In genomic region chr11:34299550-34299949, GRCm38 (mm10) we compare ENCODE assay signal across 22 mouse cellular contexts. TPM values are rescaled to one million over a fixed set of nuclear protein-coding genes. Genes with fewer than 3 reads are reported as not detected.
DNase-seq lines count a peak whose midpoint lies in the region; ATAC-seq and TF ChIP-seq lines count a peak whose summit lies in the region.
"Had no signal": no experiment of that assay in that cellular context is flagged by ENCODE, and none has a peak within 500 bp of the region (broad histone marks: within the 10 kb centered on the region; RNA-seq: fewer than 3 reads in every experiment).

No protein-coding gene starts in this region.

- ATAC-seq in liver, postnatal 0 days: no peak; the same call in 1 of the 2 replicates
- peak; percentile 60 for ATAC-seq in common myeloid progenitor, adult 5-6 weeks (replicated peaks; ENCODE audit: low read depth, poor library complexity, severe bottlenecking)
- ATAC-seq in liver, embryonic 14.5 days (ENCODE audit: insufficient read depth): peak; percentile 69
- ATAC-seq: forebrain, embryonic 14.5 days; hindbrain, postnatal 0 days had no signal

- WGBS in liver, postnatal 0 days (ENCODE audit: insufficient replicate concordance): 62% methylated on average over 1 of the region's 1 CpGs
- 18% methylated on average over 1 of the region's 1 CpGs for WGBS in liver, embryonic 14.5 days (ENCODE audit: insufficient replicate concordance)

- no peak for TF ChIP-seq CTCF in liver, postnatal 0 days (IDR thresholded peaks at IDR 0.05; ENCODE audit: low read depth)
- no peak for TF ChIP-seq CTCF in liver, embryonic 14.5 days (IDR thresholded peaks at IDR 0.05; ENCODE audit: low read depth)

- DNase-seq in liver (peak; percentile 24), MEL-GATA-1-ER (ENCODE audit: extremely low read depth, low read depth) (peak; percentile 79)
- no peak for DNase-seq in liver, postnatal 0 days
- peak in 1 of 3 experiments; percentile 25 for DNase-seq in liver, embryonic 14.5 days (ENCODE audit: low read depth in 3 of 3, low spot score in 3 of 3)
- no peak for DNase-seq in gastrocnemius, postnatal 10 days
- DNase-seq in adrenal gland, adult 2 months: no peak
- DNase-seq in left cerebral cortex, postnatal 14 days (ENCODE audit: low spot score in 2 of 2): no peak
- DNase-seq: adrenal gland, adult 8-10 months; cerebellum, adult 8-10 months; cerebellum, postnatal 14 days; gastrocnemius, adult 2 months; gastrocnemius, postnatal 36 days; heart, adult 18-20 months; heart, postnatal 10 days had no signal

- no peaks in the 10 kb centered on the region for H3K4me1 ChIP-seq in liver, postnatal 0 days (ENCODE audit: insufficient read depth)
- peaks cover 0 to 7% of the 10 kb centered on the region in 2 experiments; a peak in 2 of 4 replicates for H3K4me1 ChIP-seq in liver, embryonic 14.5 days (replicated peaks; ENCODE audit: control insufficient read depth in 2 of 2, insufficient read depth in 2 of 2, low read length in 1 of 2)

- no peak overlapping the region for H3K4me2 ChIP-seq in liver, postnatal 0 days (ENCODE audit: low read depth, low read length)
- no peak overlapping the region for H3K4me2 ChIP-seq in liver, embryonic 14.5 days (ENCODE audit: low read depth)
- H3K4me2 ChIP-seq: embryonic facial prominence, embryonic 13.5 days; hindbrain, embryonic 13.5 days had no signal

- H3K9ac ChIP-seq in liver, postnatal 0 days (replicated peaks): no peak overlapping the region
- no peak overlapping the region for H3K9ac ChIP-seq in liver, embryonic 14.5 days (replicated peaks)
- H3K9ac ChIP-seq: embryonic facial prominence, embryonic 13.5 days; hindbrain, embryonic 13.5 days had no signal

- H3K4me3 ChIP-seq in liver, postnatal 0 days (ENCODE audit: low read depth, low read length): no peak overlapping the region
- H3K4me3 ChIP-seq in liver, embryonic 14.5 days (ENCODE audit: insufficient read depth in 1 of 2, low read depth in 2 of 2, low read length in 2 of 2): no peak overlapping the region
- H3K4me3 ChIP-seq: embryonic facial prominence, embryonic 13.5 days; forebrain, embryonic 10.5 days; gastrocnemius, adult 2 months; heart, embryonic 10.5 days; hindbrain, embryonic 13.5 days had no signal

- H3K9me3 ChIP-seq in liver, postnatal 0 days (ENCODE audit: low read length): no peaks in the 10 kb centered on the region
- H3K9me3 ChIP-seq in liver, embryonic 14.5 days (ENCODE audit: control insufficient read depth, low read length): no peaks in the 10 kb centered on the region
- H3K9me3 ChIP-seq: embryonic facial prominence, embryonic 13.5 days; forebrain, embryonic 10.5 days; heart, embryonic 10.5 days; hindbrain, embryonic 13.5 days had no signal

- H3K36me3 ChIP-seq in liver, postnatal 0 days (replicated peaks; ENCODE audit: insufficient read depth, low read length): no peaks in the 10 kb centered on the region
- H3K36me3 ChIP-seq in liver, embryonic 14.5 days (replicated peaks; ENCODE audit: control insufficient read depth, insufficient read depth, low read depth): no peaks in the 10 kb centered on the region
- H3K36me3 ChIP-seq: embryonic facial prominence, embryonic 13.5 days; forebrain, embryonic 10.5 days; heart, embryonic 10.5 days; hindbrain, embryonic 13.5 days had no signal

- H3K27ac ChIP-seq in liver, postnatal 0 days (ENCODE audit: low read depth): no peak overlapping the region
- no peak overlapping the region for H3K27ac ChIP-seq in liver, embryonic 14.5 days
- H3K27ac ChIP-seq: embryonic facial prominence, embryonic 13.5 days; forebrain, embryonic 10.5 days; gastrocnemius, adult 2 months; heart, embryonic 10.5 days; hindbrain, embryonic 13.5 days; hindbrain, postnatal 0 days had no signal

- intact Hi-C loops in left cerebral cortex, postnatal 14 days (cut with DNase I): no loop called here

- H3K27me3 ChIP-seq in liver, postnatal 0 days (ENCODE audit: insufficient read depth, low read length): no peaks in the 10 kb centered on the region
- H3K27me3 ChIP-seq in liver, embryonic 14.5 days (ENCODE audit: control insufficient read depth, insufficient read depth, low read length): no peaks in the 10 kb centered on the region
- H3K27me3 ChIP-seq: embryonic facial prominence, embryonic 13.5 days; hindbrain, embryonic 13.5 days had no signal

- TF ChIP-seq EP300 in liver, postnatal 0 days (IDR thresholded peaks at IDR 0.05; ENCODE audit: low read depth): no peak
- no peak for TF ChIP-seq EP300 in liver, embryonic 14.5 days (IDR thresholded peaks at IDR 0.05; ENCODE audit: low read depth)

RNA-seq across cellular contexts. Expression of gene Fam196b, which starts 15.1 kb away (rescaled TPM):
- 0.11 and 0.13 TPM in 2 replicates for polyA plus RNA-seq in liver, postnatal 0 days (2015; fragmentation: Nextera tagmentation; extraction: Ambion mirVana)
- total RNA-seq in common myeloid progenitor, adult 5-6 weeks (2017): 0.05 and 0.09 TPM in 2 replicates
- polyA plus RNA-seq in liver, embryonic 14.5 days (2012; rRNA removed): 0.01 TPM in 1 of 2 replicates, not detected in the other
- polyA plus RNA-seq in liver, embryonic 14.5 days (2014; fragmentation: Nextera tagmentation; extraction: Ambion mirVana): 0.03 TPM in 1 of 2 replicates, not detected in the other
- under 1 TPM; 0.07 to 0.11 TPM for total RNA-seq in gastrocnemius, postnatal 10 days (2021)
- under 1 TPM in 1 of 2 experiments, not detected in 1; 0.17 TPM for total RNA-seq in adrenal gland, adult 2 months (2021)
- polyA plus RNA-seq in adrenal gland, adult 2 months (2012; rRNA removed): 0.02 and 0.04 TPM in 2 replicates
- total RNA-seq in left cerebral cortex, postnatal 14 days (2021): 1 to 10 TPM; 1.0 to 1.6 TPM
- total RNA-seq: heart, adult 18-20 months; heart, postnatal 10 days had no signal
- polyA plus RNA-seq: C2C12 had no signal

Comparison
In these comparisons a context has a peak if more than half of its experiments do, and no peak if none do; other contexts are left out.
1. DNase-seq: peak in liver (single experiment) and MEL-GATA-1-ER (single experiment); none in liver, postnatal 0 days (single experiment), gastrocnemius, postnatal 10 days (single experiment), adrenal gland, adult 2 months (single experiment) and left cerebral cortex, postnatal 14 days (0 of 2).